Mouse (Mus musculus) thymus, postnatal 10 days (tissue): ENCODE results near the gene Tfe3.
A peak's percentile ranks its signal among the peaks of the same experiment; 100 is the strongest.
"Not testable (repeated sequence)": the region's sequence is repeated elsewhere in the genome, so short reads cannot be mapped to it uniquely, and the experiment has no call there.

Experiments
- DNase-seq, 2 experiments: peaks; one replicate each; pipeline ENCODE4 v3.0.0; 2021; ENCODE audit warnings: low spot score in 2 of 2

Tfe3 gene

DNA sequence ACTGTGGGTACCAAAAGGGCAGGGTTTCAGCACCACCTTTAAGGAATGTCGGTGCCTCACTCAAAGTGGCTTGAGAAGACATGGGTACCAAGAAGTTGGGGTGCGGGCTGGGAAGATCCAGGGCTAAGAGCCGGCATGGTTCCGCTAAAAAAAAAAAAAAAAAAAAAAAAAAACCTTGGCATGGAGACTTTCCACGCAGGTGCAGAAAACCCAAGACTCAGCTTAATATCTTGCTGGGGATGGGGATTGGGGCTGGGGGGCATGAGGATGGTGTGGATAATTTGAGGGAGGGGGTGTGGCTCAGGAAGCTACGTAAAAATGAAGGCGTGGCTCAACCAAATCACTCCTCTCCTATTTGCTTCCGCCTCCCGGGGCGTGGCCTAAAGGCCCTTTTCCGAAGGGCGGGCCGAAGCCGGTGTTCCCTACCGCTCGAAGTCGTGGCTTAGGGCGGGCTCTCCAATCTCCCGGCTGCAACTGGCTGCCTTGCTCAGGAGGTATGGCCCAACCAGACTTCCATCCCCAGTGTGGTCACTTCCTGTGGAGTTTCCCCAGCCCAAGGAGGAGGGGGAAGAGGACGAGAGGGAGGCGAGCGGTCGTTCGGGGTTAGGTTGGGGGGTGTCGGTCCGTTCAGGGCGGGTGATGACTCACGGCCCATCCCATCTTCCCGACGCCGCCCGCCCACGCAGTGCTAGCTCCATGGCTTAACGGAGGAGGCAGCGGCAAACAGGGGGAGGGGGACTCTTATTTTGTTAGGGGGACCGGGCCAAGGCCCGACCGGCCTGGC is at the start of gene Tfe3:
TSS of gene Tfe3 (plus strand) at position 424 of the 784 bp plus-strand sequence.
- DNase-seq = peak; percentile 58 to 71

- not testable (repeated sequence) for DNase-seq
Observed at GRCm38 (mm10) chrX:7713764-7714134, 48.6 kb upstream of the Tfe3 start.

DNA sequence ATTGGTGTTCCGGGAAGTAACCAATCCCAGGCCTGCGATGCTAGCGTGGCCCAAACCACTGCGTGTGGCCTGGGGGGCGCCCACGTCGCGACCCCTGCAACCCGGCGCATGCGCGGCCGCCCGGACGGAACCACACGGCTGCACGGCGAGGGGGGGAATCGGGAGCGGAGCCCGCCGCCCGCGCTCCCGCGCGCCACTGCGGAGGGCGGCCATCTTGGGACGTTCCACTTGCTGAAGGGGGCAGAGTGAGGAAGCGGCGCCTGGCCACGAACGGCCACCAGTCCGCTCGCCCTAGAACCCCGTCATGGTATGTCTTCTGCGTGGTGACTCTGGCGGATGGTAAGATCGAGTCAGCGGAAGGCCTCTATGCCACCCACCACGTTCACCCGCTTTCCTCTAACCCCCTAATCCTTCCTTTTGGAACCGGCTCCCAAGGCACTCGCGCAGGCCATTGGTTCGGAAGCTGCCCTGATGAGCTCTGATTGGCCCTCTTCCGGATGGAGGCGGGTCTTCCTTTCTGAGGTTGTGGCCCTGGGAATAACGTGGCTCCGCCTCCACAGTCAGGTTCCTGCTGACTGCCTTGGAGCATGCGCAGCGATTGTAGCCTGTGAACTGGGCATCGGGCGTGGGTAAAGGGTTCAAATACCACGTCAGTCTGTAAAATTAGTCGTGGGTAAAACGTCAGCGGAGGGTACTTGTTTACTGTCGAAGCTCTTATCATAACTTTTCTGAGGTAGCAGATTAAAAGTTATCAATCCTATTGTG is 48.0 kb upstream of the Tfe3 start, which contains the start of gene Wdr45:
TSS of gene Wdr45 (plus strand) at position 199 of the 765 bp plus-strand sequence.
- DNase-seq = peak; percentile 85 to 90

GRCm38 (mm10) chrX:7716058-7716457 is 46.3 kb upstream of the Tfe3 start:
- DNase-seq = not testable (repeated sequence)

GRCm38 (mm10) chrX:7721514-7722281 is 40.7 kb upstream of the Tfe3 start, which contains the start of gene Gm45208:
Gm45208 (plus strand) TSS chrX:7722245.
- DNase-seq = peak; percentile 38 to 49

DNA sequence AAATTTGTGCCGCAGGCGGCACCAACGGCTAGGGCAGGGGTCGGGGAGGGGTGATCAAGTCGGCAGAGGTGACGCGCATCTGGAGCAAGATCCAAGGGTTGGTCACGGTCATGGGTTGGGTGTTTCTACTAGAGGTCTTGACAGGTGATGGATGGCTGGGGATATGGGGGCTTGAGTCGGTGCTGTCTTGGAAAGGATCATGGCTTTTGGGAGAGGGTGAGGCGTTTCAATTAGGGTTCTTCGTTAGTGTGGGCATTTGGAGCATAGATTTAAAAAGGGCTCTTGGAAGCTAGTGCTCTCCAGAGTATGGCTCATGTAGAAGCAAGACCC is 40.1 kb upstream of the Tfe3 start:
- no peak for DNase-seq

DNA sequence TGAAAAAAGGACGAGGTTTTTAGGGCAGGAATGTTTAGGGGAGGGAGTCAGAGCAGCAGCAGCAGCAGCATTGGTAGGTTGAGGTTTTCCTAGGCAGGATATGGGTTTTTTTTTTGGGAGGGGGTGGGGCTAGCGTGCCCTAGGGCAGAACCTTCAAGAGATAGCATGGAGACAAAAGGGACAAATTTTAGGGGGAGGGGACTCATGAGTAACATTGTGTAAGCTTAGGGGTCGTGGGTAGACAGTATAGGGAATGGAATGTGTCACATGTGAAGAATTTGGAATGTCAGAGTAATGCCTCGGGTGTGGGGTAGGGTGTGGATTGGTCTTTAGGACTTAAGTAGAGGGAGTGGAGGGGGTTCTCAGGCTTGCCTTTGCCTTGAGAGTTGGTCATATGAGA is 39.7 kb upstream of the Tfe3 start:
- DNase-seq = no peak

DNA sequence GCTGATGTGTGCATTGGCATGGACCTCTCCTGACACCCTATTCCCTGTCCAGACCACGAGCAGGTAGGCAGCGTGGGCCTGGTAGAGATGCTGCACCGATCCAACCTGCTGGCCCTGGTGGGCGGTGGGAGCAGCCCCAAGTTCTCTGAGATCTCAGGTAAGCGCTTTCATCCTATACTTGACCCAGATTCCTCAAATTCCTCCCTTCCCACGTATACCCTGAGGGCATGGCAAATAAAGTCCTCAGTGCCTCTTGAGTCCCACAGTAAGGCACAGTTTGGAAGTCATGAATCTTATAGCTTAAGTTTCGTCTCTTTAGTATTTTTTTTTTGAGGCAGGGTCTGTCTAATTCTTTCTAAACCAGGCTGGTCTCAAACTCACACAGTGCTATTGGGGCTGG is 38.2 kb upstream of the Tfe3 start:
- DNase-seq = no peak

DNA sequence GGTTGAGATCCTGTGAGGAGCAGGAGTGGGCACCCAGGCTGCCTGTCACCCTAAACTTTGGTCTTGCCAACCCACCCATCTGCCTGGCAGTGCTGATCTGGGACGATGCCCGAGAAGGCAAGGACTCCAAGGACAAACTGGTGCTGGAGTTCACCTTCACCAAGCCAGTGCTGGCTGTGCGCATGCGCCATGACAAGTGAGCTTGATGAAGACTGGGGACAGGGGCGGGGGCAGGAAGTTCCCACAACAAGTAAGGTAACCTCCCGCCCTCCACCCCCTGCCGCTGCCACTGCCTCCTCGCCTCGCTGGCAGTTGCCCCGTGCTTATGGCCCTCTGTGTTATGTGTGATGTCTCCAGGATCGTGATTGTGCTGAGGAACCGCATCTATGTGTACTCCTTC is 36.5 kb upstream of the Tfe3 start:
- DNase-seq = no peak

GRCm38 (mm10) chrX:7727176-7727575 is 35.2 kb upstream of the Tfe3 start:
- DNase-seq = no peak

GRCm38 (mm10) chrX:7728215-7728921 is 34.0 kb upstream of the Tfe3 start, which contains the start of gene Praf2:
Praf2 (plus strand) TSS chrX:7728439.
- peak; percentile 60 for DNase-seq

- DNase-seq = no peak
Observed at GRCm38 (mm10) chrX:7728922-7729265, 33.5 kb upstream of the Tfe3 start.

- peak; percentile 69 to 85 for DNase-seq
Observed at GRCm38 (mm10) chrX:7733571-7734156, 28.7 kb upstream of the Tfe3 start.

DNA sequence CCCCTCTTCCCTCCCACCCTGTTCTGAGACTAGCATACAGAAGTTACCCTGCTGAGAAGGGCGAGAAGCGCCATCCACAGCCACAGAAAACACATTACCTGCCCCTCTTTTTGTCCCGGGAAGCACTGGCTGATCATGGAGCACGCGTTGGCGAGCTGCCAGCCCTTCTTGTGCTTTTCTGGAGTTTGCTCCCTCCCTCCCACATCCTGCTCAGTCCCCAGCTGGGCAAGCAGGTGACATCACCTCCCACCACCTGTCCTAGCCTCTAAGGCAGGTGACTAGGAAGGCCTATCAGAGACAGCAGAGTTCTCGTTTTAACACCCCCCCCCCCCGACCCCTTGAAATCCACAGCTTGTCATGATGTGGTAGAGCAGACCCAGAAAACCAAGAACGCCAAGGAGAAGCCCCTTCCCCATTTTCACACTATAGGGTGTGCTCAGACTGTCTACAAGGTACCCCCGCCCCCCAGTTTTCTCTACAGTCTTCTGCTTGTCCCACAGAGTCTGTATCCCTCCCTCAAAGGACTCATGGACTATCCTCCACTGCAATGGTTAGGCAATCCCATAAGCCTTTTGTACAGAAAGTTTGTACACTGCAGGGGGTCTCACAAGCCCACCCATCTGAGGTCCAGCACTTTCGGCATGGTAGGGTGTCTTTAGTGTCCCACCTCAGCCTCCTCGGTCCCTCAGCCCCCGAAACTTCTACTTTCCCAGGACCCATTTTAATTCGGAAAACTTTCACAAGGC is 22.9 kb upstream of the Tfe3 start:
- DNase-seq = no peak

DNA sequence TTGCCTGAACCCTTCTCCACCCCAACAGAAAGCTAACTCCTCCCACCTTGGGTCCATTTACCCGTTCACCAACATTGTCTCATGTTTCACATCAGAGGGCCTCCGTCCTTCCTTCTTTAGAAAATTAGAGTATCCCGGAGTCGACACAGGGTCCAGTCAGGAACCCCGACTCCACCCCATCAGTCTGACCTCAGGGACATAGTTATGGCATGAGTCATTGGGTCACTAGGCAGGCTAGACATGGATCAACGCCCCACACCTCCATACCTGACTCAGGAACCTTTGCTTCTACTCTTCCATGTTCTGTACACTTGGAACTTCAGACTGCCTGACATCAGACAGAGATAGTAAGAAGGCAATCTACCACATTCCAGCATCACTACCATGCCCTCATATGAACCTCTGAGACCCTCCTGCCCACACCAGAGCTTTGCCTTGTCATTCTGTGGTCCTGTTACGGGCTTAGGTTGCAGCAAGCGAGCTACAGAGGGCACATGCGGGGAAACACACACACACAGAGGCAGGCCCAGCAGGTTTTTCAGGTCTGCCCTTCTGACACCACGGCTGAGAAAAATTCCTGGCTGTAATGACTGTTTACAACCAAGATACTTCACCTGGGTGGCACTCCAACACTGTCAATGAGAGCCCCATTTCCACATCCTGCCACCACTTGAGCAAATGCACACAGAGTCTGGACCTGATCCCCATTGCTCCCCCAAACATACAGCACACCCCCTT is 22.1 kb upstream of the Tfe3 start:
- no peak for DNase-seq

- no peak for DNase-seq
Observed at GRCm38 (mm10) chrX:7741103-7741502, 21.3 kb upstream of the Tfe3 start.

GRCm38 (mm10) chrX:7743470-7743869 is 18.9 kb upstream of the Tfe3 start:
- no peak for DNase-seq

DNA sequence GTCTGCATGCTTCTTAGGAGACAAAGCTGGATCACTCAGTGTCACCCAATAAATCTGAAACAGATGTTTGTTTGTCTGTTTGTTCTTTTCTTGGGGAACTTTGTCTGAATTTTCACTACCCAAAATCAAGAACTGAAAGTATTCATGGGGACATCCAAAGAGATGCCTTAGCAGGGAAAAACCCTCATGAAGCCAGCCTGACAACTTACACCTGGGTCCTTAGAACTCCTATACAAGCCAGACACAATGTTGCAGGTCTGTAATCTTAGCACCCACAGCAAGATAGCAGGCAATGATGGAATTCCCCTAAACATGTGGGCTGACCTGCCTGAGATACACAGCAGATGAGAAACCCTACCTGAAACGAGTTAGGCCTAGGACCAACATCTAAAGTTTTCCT is 17.4 kb upstream of the Tfe3 start:
- no peak for DNase-seq

GRCm38 (mm10) chrX:7745429-7745828 is 16.9 kb upstream of the Tfe3 start:
- DNase-seq = no peak
